Mouse (Mus musculus) liver, embryonic 14.5 days (tissue): ENCODE measurements around the gene Pld6.

Experiments used
- CTCF ChIP-seq: IDR thresholded peaks from 2 replicates; pipeline ENCODE4 v1.5.1; 2016; ENCODE audit warnings: antibody characterized with exemption, low read depth, control low read depth
- EP300 ChIP-seq: IDR thresholded peaks from 2 replicates; pipeline ENCODE4 v1.6.1; 2016; ENCODE audit warnings: antibody characterized with exemption, low read depth

DNA sequence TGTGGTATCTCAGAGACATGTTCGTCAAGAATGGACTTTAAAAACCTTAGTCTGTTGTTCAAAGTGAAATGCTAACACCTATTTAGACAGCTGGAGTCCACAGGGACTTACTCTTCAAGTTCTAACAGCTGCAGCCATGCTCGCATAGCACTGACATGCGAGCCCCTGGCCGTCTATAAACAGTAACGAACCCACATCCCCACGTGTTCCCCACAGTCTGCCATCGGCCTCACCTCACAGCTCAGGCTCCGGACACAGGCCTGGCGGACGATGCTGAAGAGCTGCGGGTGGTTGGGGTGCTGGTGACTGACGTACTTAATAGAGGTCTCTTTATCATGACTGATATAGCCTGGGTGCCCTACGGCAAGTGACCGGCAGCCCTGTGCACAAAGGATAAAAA, 16.1 kb upstream of the Pld6 start:
- TF ChIP-seq CTCF = no peak
- no peak for TF ChIP-seq EP300
